Mouse (Mus musculus) limb, embryonic 11.5 days (tissue): Measurements from ENCODE around the gene Slc43a3. TPM values are rescaled to one million over a fixed set of nuclear protein-coding genes. Genes with fewer than 3 reads are reported as not detected.

ENCODE experiments used
- microRNA-seq: library from miRNA; unstranded; fragments of <30 nt; microRNA quantifications from one replicate; pipeline ENCODE4, GENCODE M21; 2016
- polyA plus RNA-seq: library from polyadenylated mRNA; unstranded; fragments of >200 nt; fragmentation: Nextera tagmentation; extraction: Ambion mirVana; gene quantifications from 2 replicates; pipeline ENCODE4 v1.2.1, GENCODE M21; 2014

Slc43a3 gene
- polyA plus RNA-seq, 1 experiment from 2014 or later: 31.7 TPM

Small RNAs within 50 kb of the gene (microRNA-seq; reads per million reads assigned to microRNA genes)
- not detected for gene Gm24332

Other genes with a start within 250 kb of the Slc43a3 start
- 31.1 and 32.6 TPM in 2 replicates for gene Zdhhc5, start 221.4 kb upstream of the Slc43a3 start, polyA plus RNA-seq
- 57.3 and 57.6 TPM in 2 replicates for gene Clp1, start 209.2 kb upstream of the Slc43a3 start, polyA plus RNA-seq
- 7.4 and 9.9 TPM in 2 replicates for gene Ypel4, start 202.5 kb upstream of the Slc43a3 start, polyA plus RNA-seq
- gene Gm19426, start 192.9 kb upstream of the Slc43a3 start, polyA plus RNA-seq: 4.6 and 6.1 TPM in 2 replicates
- gene Serping1, start 161.1 kb upstream of the Slc43a3 start, polyA plus RNA-seq: 12.4 and 13.3 TPM in 2 replicates
- gene Ube2l6, start 137.8 kb upstream of the Slc43a3 start, polyA plus RNA-seq: 21.9 and 23.3 TPM in 2 replicates
- 0.10 and 0.32 TPM in 2 replicates for gene Smtnl1, start 113.9 kb upstream of the Slc43a3 start, polyA plus RNA-seq
- gene Timm10, start 109.6 kb upstream of the Slc43a3 start, polyA plus RNA-seq: 46.9 and 53.6 TPM in 2 replicates
- gene Slc43a1, start 97.7 kb upstream of the Slc43a3 start, polyA plus RNA-seq: 36.0 and 37.8 TPM in 2 replicates
- gene Rtn4rl2, start 49.9 kb upstream of the Slc43a3 start, polyA plus RNA-seq: 0.75 and 0.96 TPM in 2 replicates
- gene Prg2, start 43.9 kb downstream of the Slc43a3 start, polyA plus RNA-seq: 0.47 and 0.48 TPM in 2 replicates
- not detected in 2 replicates for gene Prg3, start 51.6 kb downstream of the Slc43a3 start, polyA plus RNA-seq
- gene Ssrp1, start 100.7 kb downstream of the Slc43a3 start, polyA plus RNA-seq: 409 and 418 TPM in 2 replicates
- gene P2rx3, start 100.9 kb downstream of the Slc43a3 start, polyA plus RNA-seq: 0.76 and 1.4 TPM in 2 replicates
- gene Tnks1bp1, start 111.4 kb downstream of the Slc43a3 start, polyA plus RNA-seq: 6.7 and 7.0 TPM in 2 replicates
- gene Aplnr, start 199.6 kb downstream of the Slc43a3 start, polyA plus RNA-seq: 33.4 and 34.9 TPM in 2 replicates